Mouse (Mus musculus) lung, postnatal 14 days (tissue): ENCODE measurements around the gene Icam1.
A peak's percentile ranks its signal among the peaks of the same experiment; 100 is the strongest.
"Not testable (repeated sequence)": the region's sequence is repeated elsewhere in the genome, so short reads cannot be mapped to it uniquely, and the experiment has no call there.

Experiments used
- DNase-seq: peaks from one replicate; pipeline ENCODE4 v3.0.0; 2021

Icam1 gene

GRCm38 (mm10) chr9:21026849-21027248, 11.1 kb downstream of the Icam1 start:
- no peak for DNase-seq

- no peak for DNase-seq
These were observed 12.0 kb downstream of the Icam1 start for GRCm38 (mm10) chr9:21027774-21028290.

- no peak for DNase-seq
These were observed 12.8 kb downstream of the Icam1 start for GRCm38 (mm10) chr9:21028560-21029110.

GRCm38 (mm10) chr9:21029291-21030054, 13.7 kb downstream of the Icam1 start, which contains the start of gene Icam4:
Icam4 (plus strand) TSS chr9:21029373.
- peak; percentile 90 for DNase-seq

DNA sequence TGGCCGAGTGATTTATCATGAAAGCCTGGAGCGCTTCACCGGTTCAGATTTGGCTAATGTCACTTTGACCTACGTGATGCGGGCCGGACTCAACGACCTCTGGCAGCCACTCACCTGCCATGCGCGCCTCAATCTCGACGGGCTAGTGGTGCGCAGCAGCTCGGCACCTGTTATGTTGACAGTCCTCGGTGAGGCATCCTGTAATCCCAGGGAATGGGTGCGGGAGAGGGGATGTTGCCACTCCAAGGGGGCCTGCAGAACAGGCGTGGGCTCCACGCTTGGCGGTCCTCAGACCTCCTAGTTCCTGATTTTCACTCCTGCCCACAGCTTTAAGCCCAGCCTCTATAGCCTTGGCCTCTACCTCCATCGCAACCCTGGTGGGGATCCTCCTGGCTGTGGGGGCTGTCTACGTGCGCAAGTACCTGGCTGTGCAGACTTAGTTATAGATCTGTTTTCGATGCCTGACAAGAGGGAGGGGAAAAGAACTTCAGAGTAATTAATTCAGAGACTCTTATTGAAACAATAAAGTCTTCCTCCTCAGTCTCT, 14.3 kb downstream of the Icam1 start:
- no peak for DNase-seq

DNA sequence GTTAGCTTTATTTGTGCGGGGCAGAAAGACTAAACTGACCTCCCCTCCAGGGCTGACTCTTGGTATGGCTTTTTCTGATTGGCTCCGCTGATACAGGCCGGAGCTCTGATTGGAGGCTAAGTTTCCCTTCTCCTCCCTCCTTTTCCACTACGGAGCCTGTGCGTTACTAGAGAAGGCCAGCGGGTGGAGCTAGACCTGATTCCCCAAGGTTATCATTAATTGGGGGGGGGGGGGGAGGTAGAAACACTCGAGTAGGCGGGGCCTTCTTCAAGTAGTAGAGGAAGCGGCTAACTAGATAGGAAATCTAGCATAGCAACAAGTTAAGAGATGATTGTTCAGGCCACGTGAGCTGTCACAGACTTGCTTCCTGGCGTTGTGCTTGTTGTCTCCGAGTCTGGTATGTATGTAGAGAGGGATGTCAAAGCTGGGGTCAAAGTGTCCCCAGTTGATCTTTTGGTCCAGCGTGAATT, 15.0 kb downstream of the Icam1 start:
- peak; percentile 92 for DNase-seq

GRCm38 (mm10) chr9:21031251-21031895, 15.6 kb downstream of the Icam1 start:
- DNase-seq, result no peak

- no peak for DNase-seq
These were observed 16.1 kb downstream of the Icam1 start, which contains the start of gene Icam5 for GRCm38 (mm10) chr9:21031896-21032351. Icam5 (plus strand) TSS chr9:21032073.

- no peak for DNase-seq
These were observed 16.7 kb downstream of the Icam1 start for GRCm38 (mm10) chr9:21032491-21032890.

DNA sequence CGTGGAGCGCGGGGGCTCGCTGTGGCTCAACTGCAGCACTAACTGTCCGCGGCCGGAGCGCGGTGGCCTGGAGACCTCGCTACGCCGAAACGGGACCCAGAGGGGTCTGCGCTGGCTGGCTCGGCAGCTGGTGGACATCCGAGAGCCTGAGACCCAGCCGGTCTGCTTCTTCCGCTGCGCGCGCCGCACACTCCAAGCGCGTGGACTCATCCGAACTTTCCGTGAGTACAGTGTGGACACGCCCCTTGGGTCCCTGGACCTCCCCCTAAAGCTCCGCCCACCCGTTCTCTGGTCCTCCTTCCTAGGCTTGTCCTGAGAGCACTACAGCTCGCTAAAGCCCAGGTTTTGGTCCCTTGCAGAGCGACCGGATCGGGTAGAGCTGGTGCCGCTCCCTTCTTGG, 17.4 kb downstream of the Icam1 start:
- peak; percentile 91 for DNase-seq

DNA sequence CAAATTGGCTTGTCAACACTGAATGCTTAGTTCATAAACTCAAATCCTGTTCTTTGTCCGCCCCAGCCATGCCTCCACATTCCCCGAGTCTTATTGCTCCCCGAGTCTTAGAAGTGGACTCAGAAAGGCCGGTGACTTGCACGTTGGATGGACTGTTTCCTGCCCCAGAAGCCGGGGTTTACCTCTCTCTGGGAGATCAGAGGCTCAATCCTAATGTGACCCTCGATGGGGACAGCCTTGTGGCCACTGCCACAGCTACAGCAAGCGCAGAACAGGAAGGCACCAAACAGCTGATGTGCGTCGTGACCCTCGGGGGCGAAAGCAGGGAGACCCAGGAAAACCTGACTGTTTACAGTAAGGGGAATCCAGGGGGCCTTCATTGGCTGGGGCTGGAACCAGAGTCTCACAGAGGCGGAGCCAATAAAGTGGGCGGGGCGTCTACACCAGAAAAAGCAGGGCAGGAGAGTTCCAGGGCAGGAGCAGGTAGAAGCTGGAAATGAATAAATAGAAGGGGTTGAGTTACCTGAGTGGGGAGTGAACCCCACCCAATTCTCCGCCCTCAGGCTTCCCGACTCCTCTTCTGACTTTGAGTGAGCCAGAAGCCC, 18.8 kb downstream of the Icam1 start:
- DNase-seq, result no peak

DNA sequence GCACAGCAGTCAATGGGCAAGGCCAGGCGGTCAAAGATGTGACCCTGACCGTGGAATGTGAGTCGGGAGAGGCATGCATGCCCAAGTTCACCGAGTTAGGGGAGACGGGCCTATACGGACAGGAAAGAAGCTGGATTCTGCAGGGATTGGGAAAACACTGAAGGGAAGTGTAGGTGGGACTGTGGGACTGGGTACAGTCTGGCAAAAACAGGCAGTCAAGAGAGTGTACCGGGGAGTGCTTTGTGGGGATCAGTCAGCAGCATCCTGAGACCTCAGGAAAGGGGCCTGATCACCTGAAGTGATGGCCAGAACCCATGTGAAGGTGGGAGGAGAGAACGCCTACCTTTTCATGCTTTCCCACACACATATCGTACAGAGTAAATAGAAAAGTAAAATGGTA, 19.8 kb downstream of the Icam1 start:
- no peak for DNase-seq

GRCm38 (mm10) chr9:21036161-21036560, 20.4 kb downstream of the Icam1 start:
- no peak for DNase-seq

DNA sequence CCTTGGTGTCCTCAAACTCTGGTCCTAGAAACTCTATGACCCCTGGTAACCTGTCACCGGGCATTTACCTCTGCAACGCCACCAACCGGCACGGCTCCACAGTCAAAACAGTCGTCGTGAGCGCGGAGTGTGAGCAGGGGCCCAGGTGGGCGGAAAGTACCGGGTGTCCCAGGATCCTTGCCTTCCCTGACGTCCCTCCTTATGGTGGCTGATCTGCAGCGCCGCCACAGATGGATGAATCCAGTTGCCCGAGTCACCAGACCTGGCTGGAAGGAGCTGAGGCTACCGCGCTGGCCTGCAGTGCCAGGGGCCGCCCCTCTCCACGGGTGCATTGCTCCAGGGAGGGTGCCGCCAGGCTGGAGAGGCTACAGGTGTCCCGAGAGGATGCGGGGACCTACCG, 20.9 kb downstream of the Icam1 start:
- no peak for DNase-seq

DNA sequence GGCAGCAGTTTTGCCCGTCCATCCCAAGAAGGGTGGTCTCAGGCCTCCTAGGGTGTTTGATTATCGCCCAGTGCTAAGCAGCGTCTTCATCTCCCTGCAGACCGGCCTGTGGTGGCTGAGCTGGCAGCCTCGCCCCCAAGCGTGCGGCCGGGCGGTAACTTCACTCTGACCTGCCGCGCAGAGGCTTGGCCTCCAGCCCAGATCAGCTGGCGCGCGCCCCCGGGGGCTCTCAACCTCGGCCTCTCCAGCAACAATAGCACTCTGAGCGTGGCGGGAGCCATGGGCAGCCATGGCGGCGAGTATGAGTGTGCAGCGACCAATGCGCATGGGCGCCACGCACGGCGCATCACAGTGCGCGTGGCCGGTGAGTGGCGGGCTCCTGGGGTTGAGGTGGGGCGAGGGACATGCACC, 21.7 kb downstream of the Icam1 start:
- no peak for DNase-seq

DNA sequence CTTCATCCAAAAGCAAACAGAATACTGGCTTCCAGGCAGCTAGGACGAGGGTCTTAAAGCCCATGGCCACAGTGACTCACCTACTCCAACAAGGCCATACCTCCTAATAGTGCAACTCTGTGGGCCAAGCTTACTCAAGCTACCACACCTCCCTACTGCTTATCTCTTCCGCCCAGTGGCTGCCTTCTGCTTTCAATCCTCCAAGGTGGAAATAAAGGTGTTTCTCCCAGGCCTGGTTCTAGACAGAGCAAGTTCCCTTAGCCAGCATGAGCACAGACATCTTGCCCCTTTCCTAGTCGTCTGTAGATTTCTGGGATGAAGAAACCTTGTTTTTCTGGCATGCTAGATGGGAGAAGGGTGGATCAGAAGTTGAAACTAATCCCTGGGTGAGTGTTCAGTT, 24.0 kb downstream of the Icam1 start:
- DNase-seq, result no peak

GRCm38 (mm10) chr9:21041308-21041707, 25.5 kb downstream of the Icam1 start:
- no peak for DNase-seq

GRCm38 (mm10) chr9:21043563-21043962, 27.8 kb downstream of the Icam1 start:
- no peak for DNase-seq

GRCm38 (mm10) chr9:21044785-21045184, 29.0 kb downstream of the Icam1 start:
- not testable (repeated sequence) for DNase-seq

GRCm38 (mm10) chr9:21045235-21045634, 29.4 kb downstream of the Icam1 start:
- DNase-seq, result no peak

GRCm38 (mm10) chr9:21051578-21051977, 35.8 kb downstream of the Icam1 start:
- DNase-seq, result no peak

- DNase-seq, result no peak
These were observed 47.1 kb downstream of the Icam1 start for GRCm38 (mm10) chr9:21062928-21063327.
